Comparison of ENCODE assay signal across 9 mouse cellular contexts in the genomic region with DNA sequence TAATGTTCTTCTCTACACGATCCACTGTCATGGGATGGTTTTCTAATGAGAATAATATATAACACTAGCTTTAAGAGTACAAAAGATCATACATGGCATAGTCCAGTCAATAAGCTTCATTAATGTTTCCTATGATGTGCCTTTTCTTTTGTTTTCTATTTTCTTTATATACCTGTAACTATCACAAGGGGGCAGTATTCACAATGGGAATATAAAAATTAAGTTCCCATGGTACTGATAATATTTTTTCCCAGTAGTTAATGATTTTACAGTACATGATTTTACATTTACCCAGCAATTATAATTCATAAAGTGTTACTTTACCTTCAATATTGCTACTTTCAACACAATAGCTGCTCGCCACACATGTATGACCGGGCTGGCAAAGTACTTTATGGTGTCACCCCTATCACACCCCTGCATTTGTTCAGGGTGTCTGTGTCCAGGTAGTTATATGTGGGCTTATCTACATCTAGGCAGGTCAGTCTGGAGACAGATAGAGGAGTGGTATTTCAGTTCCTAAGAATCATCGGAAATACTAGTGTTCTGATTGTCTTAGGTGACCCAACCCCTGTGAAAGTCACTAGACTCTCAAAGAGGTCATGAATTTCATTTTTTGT.
DNase-seq lines count a peak whose midpoint lies in the region; ATAC-seq and TF ChIP-seq lines count a peak whose summit lies in the region.
"Had no signal": no experiment of that assay in that cellular context is flagged by ENCODE, and none has a peak within 500 bp of the region (broad histone marks: within the 10 kb centered on the region; RNA-seq: fewer than 3 reads in every experiment).

No protein-coding gene starts in this region.

- H3K4me3 ChIP-seq in heart, adult 2 months, result no peak overlapping the region
- no peak overlapping the region for H3K4me3 ChIP-seq in midbrain, embryonic 12.5 days
- no peak overlapping the region for H3K4me3 ChIP-seq in midbrain, embryonic 13.5 days (replicated peaks)
- H3K4me3 ChIP-seq in limb, embryonic 10.5 days, result no peak overlapping the region
- H3K4me3 ChIP-seq: lung, embryonic 15.5 days had no signal

- 0 out of 2 replicates have a peak, but pooled peaks have one; percentile 44 for ATAC-seq in midbrain, embryonic 12.5 days (ENCODE audit: low FRiP score, low read depth)
- ATAC-seq in midbrain, embryonic 13.5 days, result no peak

- no peaks in the 10 kb centered on the region for H3K27me3 ChIP-seq in heart, adult 2 months (ENCODE audit: control insufficient read depth, insufficient read depth, low read length)
- no peaks in the 10 kb centered on the region for H3K27me3 ChIP-seq in midbrain, embryonic 12.5 days
- H3K27me3 ChIP-seq in midbrain, embryonic 13.5 days, result no peaks in the 10 kb centered on the region
- no peaks in the 10 kb centered on the region for H3K27me3 ChIP-seq in splenic B cell, adult 2 months (ENCODE audit: control insufficient read depth, insufficient read depth, low read length, poor library complexity, severe bottlenecking)
- H3K27me3 ChIP-seq in limb, embryonic 10.5 days (ENCODE audit: low read depth, poor library complexity, severe bottlenecking), result no peaks in the 10 kb centered on the region
- H3K27me3 ChIP-seq: lung, embryonic 15.5 days had no signal

- TF ChIP-seq EP300 in heart, adult 2 months (IDR thresholded peaks at IDR 0.05; ENCODE audit: insufficient read depth, low read depth, low read length), result no peak

- no peaks in the 10 kb centered on the region for H3K4me1 ChIP-seq in heart, adult 2 months (ENCODE audit: control insufficient read depth, insufficient read depth, low read length)
- H3K4me1 ChIP-seq in midbrain, embryonic 12.5 days, result no peaks in the 10 kb centered on the region
- H3K4me1 ChIP-seq in midbrain, embryonic 13.5 days (replicated peaks), result no peaks in the 10 kb centered on the region
- H3K4me1 ChIP-seq in limb, embryonic 10.5 days, result no peaks in the 10 kb centered on the region
- H3K4me1 ChIP-seq: lung, embryonic 15.5 days had no signal

- no peak overlapping the region for H3K27ac ChIP-seq in heart, adult 2 months
- H3K27ac ChIP-seq in midbrain, embryonic 12.5 days (replicated peaks), result no peak overlapping the region
- H3K27ac ChIP-seq in midbrain, embryonic 13.5 days, result no peak overlapping the region
- H3K27ac ChIP-seq in limb, embryonic 10.5 days, result no peak overlapping the region
- H3K27ac ChIP-seq: lung, embryonic 15.5 days had no signal

- TF ChIP-seq CTCF in heart, adult 2 months (IDR thresholded peaks at IDR 0.05), result peak; percentile 82
- TF ChIP-seq CTCF in brain, embryonic 14.5 days (IDR thresholded peaks at IDR 0.05; ENCODE audit: borderline replicate concordance, extremely low read depth, insufficient read depth, insufficient read length), result no peak

- intact Hi-C loops in heart, adult 2 months (cut with DNase I), result loop anchor here (1.0 kb wide), 1 partner anchor 590 kb away; no protein-coding TSS in a partner anchor
- intact Hi-C loops in heart, postnatal 25 days (cut with DNase I), result loop anchor here (1.0 to 5.0 kb wide), 2 partner anchors 100 to 590 kb away; partner anchors contain the start of gene Lcorl

- no peaks in the 10 kb centered on the region for H3K79me2 ChIP-seq in heart, adult 2 months (replicated peaks; ENCODE audit: control insufficient read depth, insufficient read depth, low read length)

- WGBS in heart, adult 2 months, result 82% methylated on average over 4 of the region's 4 CpGs
- 92% methylated on average over 4 of the region's 4 CpGs for WGBS in midbrain, embryonic 12.5 days
- WGBS in midbrain, embryonic 13.5 days, result 91% methylated on average over 4 of the region's 4 CpGs
- 92% methylated on average over 4 of the region's 4 CpGs for WGBS in limb, embryonic 10.5 days

- no peaks in the 10 kb centered on the region for H3K9me3 ChIP-seq in midbrain, embryonic 12.5 days
- no peaks in the 10 kb centered on the region for H3K9me3 ChIP-seq in midbrain, embryonic 13.5 days
- H3K9me3 ChIP-seq in limb, embryonic 10.5 days (replicated peaks), result no peaks in the 10 kb centered on the region
- H3K9me3 ChIP-seq: lung, embryonic 15.5 days had no signal

- no peak for TF ChIP-seq POLR2A in heart, adult 2 months (IDR thresholded peaks at IDR 0.05; ENCODE audit: insufficient read depth, low read depth, low read length)
- TF ChIP-seq POLR2A in brain, embryonic 14.5 days (IDR thresholded peaks at IDR 0.05; ENCODE audit: borderline replicate concordance, extremely low read depth, insufficient read depth, insufficient read length, poor library complexity, severe bottlenecking), result no peak

- no peak for DNase-seq in heart, adult 2 months
- no peak for DNase-seq in heart, postnatal 25 days (ENCODE audit: low spot score)
- DNase-seq in brain, embryonic 14.5 days (ENCODE audit: low read depth), result peak; percentile 33
- peak; percentile 36 for DNase-seq in splenic B cell, adult 2 months (ENCODE audit: low read depth, low spot score)
- DNase-seq in spleen, postnatal 14 days (ENCODE audit: low spot score in 2 of 2), result no peak
- no peak for DNase-seq in limb, embryonic 10.5 days (ENCODE audit: low spot score)

- no peaks in the 10 kb centered on the region for H3K36me3 ChIP-seq in heart, adult 2 months (ENCODE audit: control insufficient read depth, insufficient read depth, low read length)
- H3K36me3 ChIP-seq in midbrain, embryonic 12.5 days, result no peaks in the 10 kb centered on the region
- H3K36me3 ChIP-seq in midbrain, embryonic 13.5 days, result no peaks in the 10 kb centered on the region
- H3K36me3 ChIP-seq in splenic B cell, adult 2 months (ENCODE audit: control insufficient read depth, insufficient read depth, low read length, poor library complexity, severe bottlenecking), result no peaks in the 10 kb centered on the region
- no peaks in the 10 kb centered on the region for H3K36me3 ChIP-seq in limb, embryonic 10.5 days

- H3K4me2 ChIP-seq in midbrain, embryonic 12.5 days (replicated peaks), result no peak overlapping the region
- H3K4me2 ChIP-seq in midbrain, embryonic 13.5 days (replicated peaks), result no peak overlapping the region
- H3K4me2 ChIP-seq: lung, embryonic 15.5 days had no signal

- no peak overlapping the region for H3K9ac ChIP-seq in heart, adult 2 months (ENCODE audit: low read depth, low read length)
- H3K9ac ChIP-seq in midbrain, embryonic 12.5 days (replicated peaks), result no peak overlapping the region
- H3K9ac ChIP-seq in midbrain, embryonic 13.5 days (replicated peaks), result no peak overlapping the region
- H3K9ac ChIP-seq: lung, embryonic 15.5 days had no signal

Comparison
In these comparisons a context has a peak if more than half of its experiments do, and no peak if none do; other contexts are left out.
1. DNase-seq: peak in brain, embryonic 14.5 days (single experiment) and splenic B cell, adult 2 months (single experiment); none in heart, adult 2 months (0 of 2), heart, postnatal 25 days (single experiment), spleen, postnatal 14 days (0 of 2) and limb, embryonic 10.5 days (single experiment).